Mouse (Mus musculus) large intestine, adult 2 months (tissue): ENCODE results near the gene Krt28. TPM values are rescaled to one million over a fixed set of nuclear protein-coding genes. Genes with fewer than 3 reads are reported as not detected.

Experiments used
- DNase-seq: peaks from one replicate; pipeline ENCODE4 v3.0.0-alpha.2; 2012; ENCODE audit warnings: low read depth, low spot score
- WGBS: fragments of 180-500 bp; shearing (Covaris S2); methylation state at CpG from one replicate; pipeline ENCODE4 v1.1.7; 2018; 5-methylcytosine and 5-hydroxymethylcytosine counted together
- polyA plus RNA-seq: library from polyadenylated mRNA; depleted of rRNA; stranded (reverse); fragments of >200 nt; gene quantifications from 2 replicates; pipeline ENCODE4 v1.2.3, GENCODE M21; 2012; rRNA removed

Krt28 gene
- polyA plus RNA-seq, 1 experiment = 0.06 TPM

- 84% methylated on average over 8 of the region's 8 CpGs for WGBS
- no peak for DNase-seq
Measured at GRCm38 (mm10) chr11:99369853-99370451, 4.8 kb downstream of the Krt28 start.

- no peak for DNase-seq
- 13% methylated on average over 3 of the region's 3 CpGs for WGBS
Measured at GRCm38 (mm10) chr11:99369229-99369628, 5.5 kb downstream of the Krt28 start.

DNA sequence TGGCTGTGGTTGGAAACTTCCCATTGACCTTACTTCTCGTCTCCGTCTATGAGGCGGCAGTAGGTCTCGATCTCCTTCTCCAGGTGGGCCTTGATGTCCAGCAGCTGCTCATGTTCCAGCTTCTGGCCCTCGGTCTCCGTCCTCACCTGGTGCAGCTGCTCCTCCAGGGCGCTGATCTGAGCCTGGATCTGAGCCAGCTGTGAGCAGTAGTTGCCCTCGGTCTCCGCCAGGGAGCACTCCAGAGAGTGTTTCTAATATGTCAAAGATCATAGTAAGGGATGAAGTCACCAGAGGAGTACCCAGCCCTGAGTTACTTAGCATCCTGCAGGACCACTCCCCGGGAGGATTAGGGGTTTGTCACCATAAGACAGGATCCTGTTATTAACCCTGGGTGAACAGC is 7.9 kb downstream of the Krt28 start:
- 34% methylated on average over 10 of the region's 10 CpGs for WGBS

GRCm38 (mm10) chr11:99364412-99364811 is 10.3 kb downstream of the Krt28 start:
- WGBS = 17% methylated on average over 9 of the region's 9 CpGs
- no peak for DNase-seq

More for the DNA sequence above, 7.9 kb downstream of the Krt28 start:
- no peak for DNase-seq

DNA sequence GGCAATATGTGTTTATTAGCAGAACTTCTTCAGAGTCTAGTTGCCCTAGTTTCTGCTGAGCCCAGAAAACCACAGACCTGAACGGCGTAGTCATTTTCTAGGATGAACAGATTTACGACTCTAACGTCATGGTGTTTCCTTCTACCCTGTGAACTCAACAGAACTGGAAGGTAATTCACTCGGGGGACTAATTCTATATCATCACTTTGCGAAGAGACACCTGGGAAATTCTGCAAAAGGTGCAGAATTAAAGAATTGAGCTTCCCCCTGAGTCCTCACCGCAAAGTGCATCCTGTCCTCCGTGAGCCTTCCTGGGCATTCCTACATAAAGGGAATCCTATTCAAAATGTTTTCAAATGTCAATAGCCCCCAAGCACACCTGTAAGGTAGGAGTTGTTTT is 13.3 kb downstream of the Krt28 start:
- no peak for DNase-seq
- 44% methylated on average over 8 of the region's 8 CpGs for WGBS

- 52% methylated on average over 12 of the region's 12 CpGs for WGBS
- no peak for DNase-seq
Measured at GRCm38 (mm10) chr11:99351004-99351403, 23.7 kb downstream of the Krt28 start, which contains the start of gene Krt27. Gene Krt27 (minus strand): TSS chr11:99351104.

DNA sequence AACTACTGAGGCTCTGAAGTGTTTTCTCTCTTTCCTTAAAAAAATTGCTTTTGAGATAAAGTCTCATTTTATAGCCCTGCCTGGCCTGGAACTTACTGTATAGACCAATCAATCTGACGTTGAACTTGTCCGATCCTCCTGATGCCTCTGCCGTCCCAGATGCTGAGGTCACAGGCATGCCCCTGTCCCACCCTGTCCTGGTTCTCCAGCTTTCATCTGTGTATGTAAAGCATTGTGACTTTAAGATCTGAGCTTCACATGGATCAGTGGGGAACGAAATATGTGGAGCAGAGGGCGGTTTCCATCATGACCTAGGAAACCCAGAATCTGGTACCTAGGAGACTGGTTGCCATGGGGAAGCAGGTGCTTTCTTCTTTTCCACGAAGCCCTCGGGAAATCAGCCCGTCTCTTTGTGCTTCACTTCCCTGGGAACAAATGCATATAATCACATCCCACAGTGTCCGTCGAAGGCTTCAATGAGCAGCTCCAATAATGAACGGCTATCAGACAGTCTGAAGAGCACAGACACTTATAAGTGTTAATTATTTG is 35.3 kb downstream of the Krt28 start:
- WGBS = 70% methylated on average over 11 of the region's 11 CpGs

DNA sequence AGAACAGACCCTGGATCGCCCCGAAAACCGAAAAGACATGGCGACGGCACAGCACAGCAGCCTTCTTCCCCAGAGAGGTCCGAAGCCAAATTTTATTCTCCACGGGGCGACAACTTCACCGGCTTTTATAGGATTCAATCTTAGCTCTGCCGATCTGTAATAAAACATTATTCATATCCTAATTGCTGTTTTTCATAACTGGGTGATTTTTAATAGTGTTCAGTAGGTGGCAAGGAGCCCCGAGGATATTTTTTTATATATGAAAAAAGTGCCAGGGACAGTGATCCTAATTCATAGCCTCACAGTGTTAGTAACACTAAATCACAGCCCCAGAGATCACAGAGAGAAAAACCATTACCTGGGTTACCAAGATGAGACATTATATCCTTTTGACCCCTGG is 36.8 kb downstream of the Krt28 start, which contains the start of gene Krt26:
Krt26 (minus strand) TSS at position 101 of the 400 bp plus-strand sequence.
- DNase-seq = no peak
- 88% methylated on average over 11 of the region's 11 CpGs for WGBS

More for the DNA sequence above, 35.3 kb downstream of the Krt28 start:
- DNase-seq = no peak

DNA sequence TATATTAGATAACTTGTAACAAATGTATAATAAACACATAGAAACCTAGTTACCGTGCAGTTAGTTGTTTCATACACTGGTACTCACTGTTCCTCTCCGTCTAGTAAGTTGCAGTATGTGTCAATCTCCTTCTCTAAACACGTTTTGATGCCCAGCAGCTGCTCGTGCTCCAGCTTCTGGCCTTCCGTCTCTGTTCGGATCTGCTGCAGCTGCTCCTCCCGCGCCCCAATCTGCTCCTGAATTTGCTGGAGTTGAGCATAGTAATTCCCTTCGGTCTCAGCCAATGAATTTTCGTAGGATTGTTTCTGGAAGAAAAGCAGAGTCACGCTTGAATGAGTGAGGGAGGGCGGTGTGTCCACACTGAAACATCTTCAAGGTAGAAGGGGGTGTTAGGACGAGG is 41.3 kb downstream of the Krt28 start:
- DNase-seq = no peak
- WGBS = 53% methylated on average over 13 of the region's 13 CpGs

GRCm38 (mm10) chr11:99329655-99330054 is 45.0 kb downstream of the Krt28 start:
- no peak for DNase-seq
- WGBS = 70% methylated on average over 2 of the region's 2 CpGs

- 86% methylated on average over 11 of the region's 11 CpGs for WGBS
Measured at GRCm38 (mm10) chr11:99322851-99323250, 51.9 kb downstream of the Krt28 start, which contains the start of gene Krt25. Gene Krt25 (minus strand): TSS chr11:99322951.

DNA sequence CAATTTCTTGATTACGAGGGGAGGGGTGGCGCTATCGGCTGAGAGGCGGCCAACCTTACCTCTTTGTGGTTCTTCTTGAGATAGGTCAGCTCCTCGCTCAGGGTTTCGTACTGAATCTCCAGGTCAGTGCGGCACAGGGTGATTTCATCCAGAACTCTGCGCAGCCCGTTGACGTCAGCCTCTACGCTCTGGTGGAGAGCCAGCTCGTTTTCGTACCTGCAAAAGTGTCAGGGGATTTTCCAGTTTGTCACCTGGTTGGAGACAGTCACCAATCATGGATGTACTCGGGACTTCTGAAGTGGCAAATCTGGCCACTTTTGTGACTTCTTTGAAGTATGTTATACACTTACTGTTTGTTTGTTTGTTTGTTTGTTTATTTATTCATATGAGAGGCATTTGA is 53.6 kb downstream of the Krt28 start:
- WGBS = 87% methylated on average over 14 of the region's 14 CpGs

More at GRCm38 (mm10) chr11:99322851-99323250, 51.9 kb downstream of the Krt28 start, which contains the start of gene Krt25:
- DNase-seq = no peak

GRCm38 (mm10) chr11:99319127-99319526 is 55.6 kb downstream of the Krt28 start:
- no peak for DNase-seq
- 18% methylated on average over 9 of the region's 9 CpGs for WGBS

More for the DNA sequence above, 53.6 kb downstream of the Krt28 start:
- no peak for DNase-seq

- 59% methylated on average over 8 of the region's 8 CpGs for WGBS
- no peak for DNase-seq
Measured at GRCm38 (mm10) chr11:99316543-99316942, 58.2 kb downstream of the Krt28 start.

Other genes starting within 250 kb of the Krt28 start
- 5.8 and 7.7 TPM in 2 replicates for gene Ccr7, start 219.8 kb downstream of the Krt28 start, polyA plus RNA-seq
- 16.6 and 17.2 TPM in 2 replicates for gene Smarce1, start 143.9 kb downstream of the Krt28 start, polyA plus RNA-seq
- gene Krt222, start 130.8 kb downstream of the Krt28 start, polyA plus RNA-seq = 0.36 and 0.48 TPM in 2 replicates
- not detected in 2 replicates for gene Krt24, start 89.6 kb downstream of the Krt28 start, polyA plus RNA-seq
- gene Krt25, start 52.0 kb downstream of the Krt28 start, polyA plus RNA-seq = not detected in 2 replicates
- not detected in 2 replicates for gene Krt26, start 36.9 kb downstream of the Krt28 start, polyA plus RNA-seq
- gene Krt27, start 23.8 kb downstream of the Krt28 start, polyA plus RNA-seq = not detected in 2 replicates
- 0.84 and 1.1 TPM in 2 replicates for gene Krt10, start 14.5 kb upstream of the Krt28 start, polyA plus RNA-seq
- gene Krt12, start 47.4 kb upstream of the Krt28 start, polyA plus RNA-seq = 3.9 and 4.5 TPM in 2 replicates
- 409 and 926 TPM in 2 replicates for gene Krt20, start 63.2 kb upstream of the Krt28 start, polyA plus RNA-seq
- gene Krt23, start 118.2 kb upstream of the Krt28 start, polyA plus RNA-seq = 1.0 and 2.8 TPM in 2 replicates
- gene Krt39, start 146.4 kb upstream of the Krt28 start, polyA plus RNA-seq = not detected in 2 replicates
- gene Krt40, start 168.3 kb upstream of the Krt28 start, polyA plus RNA-seq = not detected in 2 replicates
- not detected in 2 replicates for gene Krtap3-3, start 176.0 kb upstream of the Krt28 start, polyA plus RNA-seq
- gene Krtap3-2, start 181.9 kb upstream of the Krt28 start, polyA plus RNA-seq = not detected in 2 replicates
- not detected in 2 replicates for gene Gm11939, start 184.6 kb upstream of the Krt28 start, polyA plus RNA-seq
- gene Krtap3-1, start 191.7 kb upstream of the Krt28 start, polyA plus RNA-seq = 0.30 and 0.55 TPM in 2 replicates
- not detected in 2 replicates for gene Krtap1-5, start 206.1 kb upstream of the Krt28 start, polyA plus RNA-seq
- not detected in 2 replicates for gene Krtap1-4, start 208.8 kb upstream of the Krt28 start, polyA plus RNA-seq
- gene Krtap1-3, start 216.4 kb upstream of the Krt28 start, polyA plus RNA-seq = not detected in 2 replicates
- not detected in 2 replicates for gene Krtap9-3, start 223.2 kb upstream of the Krt28 start, polyA plus RNA-seq
- gene Gm11938, start 228.4 kb upstream of the Krt28 start, polyA plus RNA-seq = 0.21 TPM in 1 of 2 replicates, not detected in the other
- gene Gm11937, start 235.3 kb upstream of the Krt28 start, polyA plus RNA-seq = not detected in 2 replicates
- 0.22 TPM in 1 of 2 replicates, not detected in the other for gene Krtap2-4, start 239.9 kb upstream of the Krt28 start, polyA plus RNA-seq
- 0.26 TPM in 1 of 2 replicates, not detected in the other for gene Gm11562, start 245.5 kb upstream of the Krt28 start, polyA plus RNA-seq